Mouse (Mus musculus): ENCODE measurements around the gene Fam213b. TPM values are rescaled to one million over a fixed set of nuclear protein-coding genes. Genes with fewer than 3 reads are reported as not detected.

The Fam213b gene
- total and polyA plus RNA-seq, 3 experiments = not detected

DNA sequence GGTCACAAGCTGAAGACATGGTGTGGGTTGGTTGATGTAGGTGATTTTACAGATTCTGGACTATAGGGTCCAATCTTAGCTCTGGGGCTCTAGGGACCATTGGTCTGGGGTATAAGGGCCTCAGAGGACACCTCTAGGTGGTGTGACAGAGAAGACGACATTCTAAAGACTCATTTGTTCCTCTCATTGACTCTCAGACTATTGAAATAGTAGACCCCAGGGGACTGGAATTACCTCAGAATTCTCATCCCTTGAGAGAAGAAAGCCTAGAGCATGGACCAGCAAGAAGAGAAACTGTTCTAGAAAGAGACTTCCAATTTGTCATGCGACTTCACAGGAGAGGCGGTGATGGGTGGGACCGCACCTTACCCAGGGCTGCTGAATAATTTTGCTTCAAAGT lies 15.3 kb upstream of the Fam213b start:
- Histone ChIP-seq H3K36me3 (replicated peaks) (peaks cover 29% of the 10 kb centered on the region), H3K4me1 (ENCODE audit: insufficient read depth, low read depth, low read length) (peaks cover 33% of the 10 kb centered on the region), H3K9me3 (replicated peaks) (0 out of 2 replicates have a peak, but pooled peaks cover 3% of the 10 kb centered on the region), H3K4me3 (ENCODE audit: low read depth, low read length) (no peak overlapping the region), H3K27me3 (ENCODE audit: insufficient read depth, low read length) (no peaks in the 10 kb centered on the region)
- ATAC-seq (ENCODE audit: extremely low read depth, insufficient number of reproducible peaks, low FRiP score, poor library complexity, severe bottlenecking) (no peak), DNase-seq (ENCODE audit: low spot score) (no peak)
- TF ChIP-seq TAL1 (conservative IDR thresholded peaks at IDR 0.05; ENCODE audit: low read depth, low read length) = no peak
- no peak for TF ChIP-seq GATA2 (IDR thresholded peaks at IDR 0.05; ENCODE audit: borderline replicate concordance, low read depth, low read length)
- no peak for TF ChIP-seq CTCF (IDR thresholded peaks at IDR 0.05; ENCODE audit: low read depth, low read length)

GRCm38 (mm10) chr4:154913845-154914244 lies 14.9 kb upstream of the Fam213b start:
- ATAC-seq (ENCODE audit: extremely low read depth, insufficient number of reproducible peaks, low FRiP score, poor library complexity, severe bottlenecking) = no peak
- Histone ChIP-seq H3K4me1 (ENCODE audit: insufficient read depth, low read depth, low read length) (peaks cover 33% of the 10 kb centered on the region), H3K9me3 (replicated peaks) (0 out of 2 replicates have a peak, but pooled peaks cover 3% of the 10 kb centered on the region), H3K4me3 (ENCODE audit: low read depth, low read length) (no peak overlapping the region), H3K36me3 (replicated peaks) (peaks cover 28% of the 10 kb centered on the region), H3K27me3 (ENCODE audit: insufficient read depth, low read length) (no peaks in the 10 kb centered on the region)
- no peak for TF ChIP-seq GATA2 (IDR thresholded peaks at IDR 0.05; ENCODE audit: borderline replicate concordance, low read depth, low read length)
- no peak for TF ChIP-seq CTCF (IDR thresholded peaks at IDR 0.05; ENCODE audit: low read depth, low read length)
- no peak for TF ChIP-seq POLR2AphosphoS5 (IDR thresholded peaks at IDR 0.05; ENCODE audit: insufficient replicate concordance, low read depth, low read length)
- TF ChIP-seq TAL1 (conservative IDR thresholded peaks at IDR 0.05; ENCODE audit: low read depth, low read length) = no peak
- TF ChIP-seq GATA1 (IDR thresholded peaks at IDR 0.05; ENCODE audit: borderline replicate concordance, low read length) = no peak
- DNase-seq (ENCODE audit: low spot score) = no peak

GRCm38 (mm10) chr4:154911644-154912043 lies 12.7 kb upstream of the Fam213b start:
- peaks cover 15% of the 10 kb centered on the region for H3K36me3 ChIP-seq (replicated peaks)
- no peaks in the 10 kb centered on the region for H3K9me3 ChIP-seq (replicated peaks)
- H3K4me3 ChIP-seq (ENCODE audit: low read depth, low read length) = peak overlapping the region; percentile 33; the same call in 1 of the 2 replicates
- no peaks in the 10 kb centered on the region for H3K27me3 ChIP-seq (ENCODE audit: insufficient read depth, low read length)
- DNase-seq (ENCODE audit: low spot score) (no peak), ATAC-seq (ENCODE audit: extremely low read depth, insufficient number of reproducible peaks, low FRiP score, poor library complexity, severe bottlenecking) (peak; percentile 72)
- TF ChIP-seq POLR2AphosphoS5 (IDR thresholded peaks at IDR 0.05; ENCODE audit: insufficient replicate concordance, low read depth, low read length) (no peak), TAL1 (conservative IDR thresholded peaks at IDR 0.05; ENCODE audit: low read depth, low read length) (peak; percentile 12; the same call in 1 of the 2 replicates)
- peaks cover 45% of the 10 kb centered on the region for H3K4me1 ChIP-seq (ENCODE audit: insufficient read depth, low read depth, low read length)

GRCm38 (mm10) chr4:154910606-154911522 lies 11.9 kb upstream of the Fam213b start:
- Histone ChIP-seq H3K4me1 (ENCODE audit: insufficient read depth, low read depth, low read length) (peaks cover 46% of the 10 kb centered on the region), H3K36me3 (replicated peaks) (peaks cover 8% of the 10 kb centered on the region), H3K4me3 (ENCODE audit: low read depth, low read length) (peak overlapping the region; percentile 33; the same call in 1 of the 2 replicates), H3K9me3 (replicated peaks) (no peaks in the 10 kb centered on the region), H3K27me3 (ENCODE audit: insufficient read depth, low read length) (no peaks in the 10 kb centered on the region)
- no peak for ATAC-seq (ENCODE audit: extremely low read depth, insufficient number of reproducible peaks, low FRiP score, poor library complexity, severe bottlenecking)
- DNase-seq (ENCODE audit: low spot score) = no peak
- no peak for TF ChIP-seq CTCF (IDR thresholded peaks at IDR 0.05; ENCODE audit: low read depth, low read length)
- no peak for TF ChIP-seq GATA2 (IDR thresholded peaks at IDR 0.05; ENCODE audit: borderline replicate concordance, low read depth, low read length)
- no peak for TF ChIP-seq TAL1 (conservative IDR thresholded peaks at IDR 0.05; ENCODE audit: low read depth, low read length)
- no peak for TF ChIP-seq GATA1 (IDR thresholded peaks at IDR 0.05; ENCODE audit: borderline replicate concordance, low read length)
- TF ChIP-seq POLR2AphosphoS5 (IDR thresholded peaks at IDR 0.05; ENCODE audit: insufficient replicate concordance, low read depth, low read length) = no peak

GRCm38 (mm10) chr4:154908490-154908889 lies 9.6 kb upstream of the Fam213b start:
- DNase-seq (ENCODE audit: low spot score) (no peak), ATAC-seq (ENCODE audit: extremely low read depth, insufficient number of reproducible peaks, low FRiP score, poor library complexity, severe bottlenecking) (no peak)
- Histone ChIP-seq H3K4me1 (ENCODE audit: insufficient read depth, low read depth, low read length) (peaks cover 58% of the 10 kb centered on the region), H3K4me3 (ENCODE audit: low read depth, low read length) (no peak overlapping the region), H3K36me3 (replicated peaks) (peaks cover 2% of the 10 kb centered on the region), H3K9me3 (replicated peaks) (no peaks in the 10 kb centered on the region), H3K27me3 (ENCODE audit: insufficient read depth, low read length) (no peaks in the 10 kb centered on the region)
- no peak for TF ChIP-seq CTCF (IDR thresholded peaks at IDR 0.05; ENCODE audit: low read depth, low read length)
- no peak for TF ChIP-seq POLR2AphosphoS5 (IDR thresholded peaks at IDR 0.05; ENCODE audit: insufficient replicate concordance, low read depth, low read length)
- no peak for TF ChIP-seq GATA2 (IDR thresholded peaks at IDR 0.05; ENCODE audit: borderline replicate concordance, low read depth, low read length)
- no peak for TF ChIP-seq GATA1 (IDR thresholded peaks at IDR 0.05; ENCODE audit: borderline replicate concordance, low read length)
- TF ChIP-seq TAL1 (conservative IDR thresholded peaks at IDR 0.05; ENCODE audit: low read depth, low read length) = no peak

DNA sequence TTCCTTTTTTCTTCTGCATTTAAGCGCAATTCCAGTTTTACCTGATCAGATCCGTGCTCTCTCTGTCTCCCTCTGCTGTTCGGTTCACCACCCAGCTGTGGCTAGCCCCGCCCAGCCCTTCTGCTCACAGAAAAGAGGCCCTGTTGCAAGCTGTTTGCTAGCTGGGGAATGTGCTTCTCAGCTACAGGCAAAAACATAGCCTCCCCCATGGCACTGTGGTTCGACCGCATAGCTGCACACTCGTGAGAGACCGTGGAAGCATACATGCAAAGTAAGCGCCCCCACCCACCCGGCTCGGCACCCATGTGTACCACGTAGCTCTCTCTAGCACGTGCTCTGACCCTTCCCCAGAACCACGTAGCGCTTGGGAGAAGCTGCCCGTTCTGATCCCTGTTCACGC lies 8.9 kb upstream of the Fam213b start:
- DNase-seq (ENCODE audit: low spot score) = peak; percentile 51
- H3K4me3 ChIP-seq (ENCODE audit: low read depth, low read length) = peak overlapping the region; percentile 40; the same call in 1 of the 2 replicates
- peak; percentile 43; the same call in 1 of the 2 replicates for ATAC-seq (ENCODE audit: extremely low read depth, insufficient number of reproducible peaks, low FRiP score, poor library complexity, severe bottlenecking)
- TF ChIP-seq GATA1 (IDR thresholded peaks at IDR 0.05; ENCODE audit: borderline replicate concordance, low read length) = no peak
- TF ChIP-seq CTCF (IDR thresholded peaks at IDR 0.05; ENCODE audit: low read depth, low read length) = no peak
- no peaks in the 10 kb centered on the region for H3K27me3 ChIP-seq (ENCODE audit: insufficient read depth, low read length)
- H3K36me3 ChIP-seq (replicated peaks) = peaks cover 2% of the 10 kb centered on the region
- H3K4me1 ChIP-seq (ENCODE audit: insufficient read depth, low read depth, low read length) = peaks cover 53% of the 10 kb centered on the region
- H3K9me3 ChIP-seq (replicated peaks) = no peaks in the 10 kb centered on the region

All from G1E (cell line).